ENCODE assay signal across 8 mouse cellular contexts in genomic region chr3:138142052-138142732, GRCm38 (mm10). TPM values are rescaled to one million over a fixed set of nuclear protein-coding genes. Genes with fewer than 3 reads are reported as not detected.
A peak's percentile ranks its signal among the peaks of the same experiment; 100 is the strongest.
DNase-seq lines count a peak whose midpoint lies in the region; ATAC-seq and TF ChIP-seq lines count a peak whose summit lies in the region.

No protein-coding gene starts in this region.

- H3K79me2 ChIP-seq in myocyte (ENCODE audit: control insufficient read depth, insufficient read depth): no peaks in the 10 kb centered on the region

- no peaks in the 10 kb centered on the region for H3K36me3 ChIP-seq in forebrain, embryonic 11.5 days (ENCODE audit: control insufficient read depth, insufficient read depth, low read length)
- no peaks in the 10 kb centered on the region for H3K36me3 ChIP-seq in hindbrain, embryonic 15.5 days
- H3K36me3 ChIP-seq in myocyte (ENCODE audit: control insufficient read depth, insufficient read depth): no peaks in the 10 kb centered on the region

- H3K9ac ChIP-seq in forebrain, embryonic 11.5 days (ENCODE audit: low read length): no peak overlapping the region; the same call in 1 of the 2 replicates
- H3K9ac ChIP-seq in hindbrain, embryonic 15.5 days: no peak overlapping the region

- H3K4me2 ChIP-seq in forebrain, embryonic 11.5 days (ENCODE audit: low read depth, low read length, severe bottlenecking): peak overlapping the region; percentile 32; the same call in 1 of the 2 replicates
- peak overlapping the region; percentile 87 for H3K4me2 ChIP-seq in hindbrain, embryonic 15.5 days
- H3K4me2 ChIP-seq in myocyte (ENCODE audit: low read depth): peak overlapping the region; percentile 74

- DNase-seq in cerebellum, adult 11-12 months: peak; percentile 30
- no peak for DNase-seq in cerebellum, postnatal 4 days (ENCODE audit: low spot score in 2 of 2)
- DNase-seq in MN1 (ENCODE audit: low spot score): peak; percentile 35
- no peak for DNase-seq in forebrain, embryonic 11.5 days (ENCODE audit: low spot score)
- DNase-seq in layer of hippocampus, postnatal 10 days (ENCODE audit: low spot score in 2 of 2): no peak

- WGBS in forebrain, embryonic 11.5 days: 77% methylated on average over 4 of the region's 4 CpGs
- WGBS in hindbrain, embryonic 15.5 days: 65% methylated on average over 4 of the region's 4 CpGs

- no peak for TF ChIP-seq POLR2A in myocyte (IDR thresholded peaks at IDR 0.05; ENCODE audit: insufficient read length, low read depth)

- no peaks in the 10 kb centered on the region for H3K4me1 ChIP-seq in forebrain, embryonic 11.5 days (replicated peaks; ENCODE audit: control insufficient read depth, insufficient read depth, low read length)
- peaks cover 8% of the 10 kb centered on the region for H3K4me1 ChIP-seq in hindbrain, embryonic 15.5 days (replicated peaks)

- no peak overlapping the region for H3K27ac ChIP-seq in forebrain, embryonic 11.5 days (ENCODE audit: low read depth, low read length)
- H3K27ac ChIP-seq in hindbrain, embryonic 15.5 days (replicated peaks): no peak overlapping the region

- ATAC-seq in forebrain, embryonic 11.5 days (replicated peaks; ENCODE audit: low FRiP score): no peak
- no peak for ATAC-seq in hindbrain, embryonic 15.5 days (ENCODE audit: low FRiP score, low read depth)
- no peak for ATAC-seq in granulocyte monocyte progenitor cell, adult 5-6 weeks (replicated peaks; ENCODE audit: poor library complexity, severe bottlenecking)

- 0 out of 2 replicates have a peak overlapping the region, but pooled peaks have one; percentile 14 for H3K4me3 ChIP-seq in forebrain, embryonic 11.5 days (ENCODE audit: low read depth, low read length)
- H3K4me3 ChIP-seq in hindbrain, embryonic 15.5 days: peak overlapping the region; percentile 89
- H3K4me3 ChIP-seq in myocyte: peak overlapping the region; percentile 64

- H3ac ChIP-seq in myocyte (ENCODE audit: control insufficient read depth, insufficient read length): no peak overlapping the region

- H3K9me3 ChIP-seq in forebrain, embryonic 11.5 days (ENCODE audit: control insufficient read depth, low read length): no peaks in the 10 kb centered on the region
- no peaks in the 10 kb centered on the region for H3K9me3 ChIP-seq in hindbrain, embryonic 15.5 days

- no peaks in the 10 kb centered on the region for H3K27me3 ChIP-seq in forebrain, embryonic 11.5 days (ENCODE audit: control insufficient read depth, insufficient read depth, low read length)
- no peaks in the 10 kb centered on the region for H3K27me3 ChIP-seq in hindbrain, embryonic 15.5 days
- H3K27me3 ChIP-seq in myocyte (ENCODE audit: control insufficient read depth, insufficient read depth, insufficient read length): no peaks in the 10 kb centered on the region

TF ChIP-seq in myocyte, 11 proteins besides CTCF, POLR2A, EP300 and RAD21:
- TF ChIP-seq E2F4 (IDR thresholded peaks at IDR 0.05; ENCODE audit: insufficient read depth): no peak
- TF ChIP-seq TCF12 (IDR thresholded peaks at IDR 0.05; ENCODE audit: insufficient read depth, poor library complexity, severe bottlenecking): no peak
- TF ChIP-seq REST (IDR thresholded peaks at IDR 0.05; ENCODE audit: insufficient read depth, insufficient read length): no peak
- TF ChIP-seq POLR2AphosphoS2 (IDR thresholded peaks at IDR 0.05; ENCODE audit: insufficient read length, low read depth): no peak
- TF ChIP-seq MYOG (IDR thresholded peaks at IDR 0.05; ENCODE audit: control insufficient read depth in 1 of 3, insufficient read depth in 1 of 3, insufficient read length in 2 of 3, low read depth in 2 of 3): peak in 2 of 3 experiments; percentile 23 to 81
- no peak for TF ChIP-seq MAX (IDR thresholded peaks at IDR 0.05; ENCODE audit: low read depth)
- no peak for TF ChIP-seq SRF (IDR thresholded peaks at IDR 0.05; ENCODE audit: control insufficient read depth, insufficient read length, low read depth)
- peak in 2 of 3 experiments; percentile 30 to 59 for TF ChIP-seq MYOD1 (IDR thresholded peaks at IDR 0.05; ENCODE audit: control insufficient read depth in 1 of 3, insufficient read length in 2 of 3, low read depth in 2 of 3)
- no peak for TF ChIP-seq TCF3 (IDR thresholded peaks at IDR 0.05; ENCODE audit: insufficient read length, low read depth)
- TF ChIP-seq CEBPB (IDR thresholded peaks at IDR 0.05; ENCODE audit: insufficient read depth, poor library complexity, severe bottlenecking): no peak
- TF ChIP-seq USF1 (IDR thresholded peaks at IDR 0.05; ENCODE audit: low read depth): no peak

RNA-seq across cellular contexts. Expression of gene Trmt10a, which starts 1.1 kb away (rescaled TPM):
- 15.1 and 16.2 TPM in 2 replicates for polyA plus RNA-seq in forebrain, embryonic 11.5 days (2014; fragmentation: Nextera tagmentation; extraction: Ambion mirVana)
- polyA plus RNA-seq in hindbrain, embryonic 15.5 days (2015; fragmentation: Nextera tagmentation; extraction: Ambion mirVana): 6.9 and 7.4 TPM in 2 replicates
- polyA plus RNA-seq in myocyte (2012; fragmentation: generic; extraction: Trizol): 6.3 TPM
- 1 to 10 TPM; 8.0 to 9.3 TPM for total RNA-seq in layer of hippocampus, postnatal 10 days (2021)
- 3.9 and 9.1 TPM in 2 replicates for total RNA-seq in granulocyte monocyte progenitor cell, adult 5-6 weeks (2014; fragmentation: Nextera tagmentation)
- total RNA-seq in granulocyte monocyte progenitor cell, adult 5-6 weeks (2017): 11.0 and 20.0 TPM in 2 replicates

RNA-seq across cellular contexts. Expression of gene Mttp, which starts 2.6 kb away (rescaled TPM):
- 11.4 and 12.5 TPM in 2 replicates for polyA plus RNA-seq in forebrain, embryonic 11.5 days (2014; fragmentation: Nextera tagmentation; extraction: Ambion mirVana)
- polyA plus RNA-seq in hindbrain, embryonic 15.5 days (2015; fragmentation: Nextera tagmentation; extraction: Ambion mirVana): 7.9 and 9.5 TPM in 2 replicates
- 4.1 TPM for polyA plus RNA-seq in myocyte (2012; fragmentation: generic; extraction: Trizol)
- 1 to 10 TPM; 4.3 to 5.3 TPM for total RNA-seq in layer of hippocampus, postnatal 10 days (2021)
- total RNA-seq in granulocyte monocyte progenitor cell, adult 5-6 weeks (2014; fragmentation: Nextera tagmentation): 2.2 and 2.5 TPM in 2 replicates
- 2.3 and 4.7 TPM in 2 replicates for total RNA-seq in granulocyte monocyte progenitor cell, adult 5-6 weeks (2017)

RNA-seq across cellular contexts. Expression of gene 4930579F01Rik, which starts 51.4 kb away (rescaled TPM):
- polyA plus RNA-seq in forebrain, embryonic 11.5 days (2014; fragmentation: Nextera tagmentation; extraction: Ambion mirVana): 0.16 TPM in 1 of 2 replicates, not detected in the other
- polyA plus RNA-seq in hindbrain, embryonic 15.5 days (2015; fragmentation: Nextera tagmentation; extraction: Ambion mirVana): 0.09 TPM in 1 of 2 replicates, not detected in the other
- polyA plus RNA-seq in myocyte (2012; fragmentation: generic; extraction: Trizol): not detected
- total RNA-seq in layer of hippocampus, postnatal 10 days (2021): not detected
- total RNA-seq in granulocyte monocyte progenitor cell, adult 5-6 weeks (2014; fragmentation: Nextera tagmentation): not detected in 2 replicates
- total RNA-seq in granulocyte monocyte progenitor cell, adult 5-6 weeks (2017): not detected in 2 replicates

Comparison
In these comparisons a context has a peak if more than half of its experiments do, and no peak if none do; other contexts are left out.
1. DNase-seq: peak in cerebellum, adult 11-12 months (single experiment) and MN1 (single experiment); none in cerebellum, postnatal 4 days (0 of 2), forebrain, embryonic 11.5 days (single experiment) and layer of hippocampus, postnatal 10 days (0 of 2).
2. H3K4me2 ChIP-seq: peak in every context shown above with its lines; median percentile 87 in hindbrain, embryonic 15.5 days; 74 in myocyte; 32 in forebrain, embryonic 11.5 days.
3. H3K4me3 ChIP-seq: peak in every context shown above with its lines; median percentile 89 in hindbrain, embryonic 15.5 days; 64 in myocyte; 14 in forebrain, embryonic 11.5 days.